Mouse (Mus musculus) neutrophil, adult 65 days (primary cell): ENCODE measurements around the gene Btbd35f4. TPM values are rescaled to one million over a fixed set of nuclear protein-coding genes. Genes with fewer than 3 reads are reported as not detected.

ENCODE experiments used
- total RNA-seq: library from RNA; stranded (reverse); gene quantifications from 2 replicates; pipeline ENCODE4 v1.2.4, GENCODE M21; 2023

Btbd35f4 gene
- total RNA-seq = not detected in 2 replicates

GRCm38 (mm10) chrX:4800196-4800595 lies at the start of gene Btbd35f4:
TSS of gene Btbd35f4 (plus strand) at chrX:4800496.

Other genes with a start within 250 kb of the Btbd35f4 start
- not detected in 2 replicates for gene Btbd35f27, start 151.6 kb downstream of the Btbd35f4 start, total RNA-seq